Mouse (Mus musculus) layer of hippocampus, postnatal 36 days (tissue): Measurements from ENCODE around the gene Fbxl2. TPM values are rescaled to one million over a fixed set of nuclear protein-coding genes. Genes with fewer than 3 reads are reported as not detected.

Experiments
- total RNA-seq, 2 experiments: library from RNA; stranded (reverse); gene quantifications; 2 replicates each; pipeline ENCODE4 v1.2.3; 2021

Fbxl2 gene
- total RNA-seq, 2 experiments from 2014 or later: 32.1 to 37.4 TPM

Other genes starting within 250 kb of the Fbxl2 start
- 10 to 100 TPM; 76.1 to 85.1 TPM for gene Ubp1, start 115.3 kb downstream of the Fbxl2 start, total RNA-seq
- 1 to 10 TPM; 3.0 to 4.3 TPM for gene Susd5, start 10.9 kb upstream of the Fbxl2 start, total RNA-seq